Mouse (Mus musculus) MEL-GATA-1-ER (cell line): ENCODE results near the gene Fabp1.

Source experiments
- DNase-seq: peaks from one replicate; pipeline ENCODE4 v3.0.0-alpha.2; 2012; ENCODE audit warnings: low read depth; ENCODE audit errors: extremely low read depth

Gene Fabp1

GRCm38 (mm10) chr6:71199612-71200011 is at the start of gene Fabp1:
Gene Fabp1 (plus strand): TSS chr6:71199827.
- DNase-seq = no peak

GRCm38 (mm10) chr6:71151098-71151497 is 48.5 kb upstream of the Fabp1 start:
- DNase-seq = no peak

- no peak for DNase-seq
Measured at GRCm38 (mm10) chr6:71153486-71153885, 46.1 kb upstream of the Fabp1 start.

GRCm38 (mm10) chr6:71154861-71155260 is 44.8 kb upstream of the Fabp1 start:
- no peak for DNase-seq

GRCm38 (mm10) chr6:71156674-71157326 is 42.8 kb upstream of the Fabp1 start:
- DNase-seq = peak; percentile 41

GRCm38 (mm10) chr6:71161290-71161689 is 38.3 kb upstream of the Fabp1 start:
- no peak for DNase-seq

GRCm38 (mm10) chr6:71162269-71162668 is 37.4 kb upstream of the Fabp1 start:
- no peak for DNase-seq

GRCm38 (mm10) chr6:71164394-71164793 is 35.2 kb upstream of the Fabp1 start:
- no peak for DNase-seq

- peak; percentile 33 for DNase-seq
Measured at GRCm38 (mm10) chr6:71166551-71167169, 33.0 kb upstream of the Fabp1 start.

- no peak for DNase-seq
Measured at GRCm38 (mm10) chr6:71172812-71173580, 26.6 kb upstream of the Fabp1 start.

GRCm38 (mm10) chr6:71180596-71180995 is 19.0 kb upstream of the Fabp1 start:
- no peak for DNase-seq

GRCm38 (mm10) chr6:71184941-71185604 is 14.6 kb upstream of the Fabp1 start:
- DNase-seq = no peak

- no peak for DNase-seq
Measured at GRCm38 (mm10) chr6:71189578-71189977, 10.0 kb upstream of the Fabp1 start.

- no peak for DNase-seq
Measured at GRCm38 (mm10) chr6:71190501-71190900, 9.1 kb upstream of the Fabp1 start.

GRCm38 (mm10) chr6:71193151-71193740 is 6.4 kb upstream of the Fabp1 start:
- no peak for DNase-seq

GRCm38 (mm10) chr6:71196107-71196506 is 3.5 kb upstream of the Fabp1 start:
- no peak for DNase-seq

GRCm38 (mm10) chr6:71197636-71198535 is 1.7 kb upstream of the Fabp1 start:
- DNase-seq = peak; percentile 61

GRCm38 (mm10) chr6:71201925-71202324 is 2.3 kb downstream of the Fabp1 start:
- DNase-seq = no peak

- no peak for DNase-seq
Measured at GRCm38 (mm10) chr6:71203674-71204073, 4.0 kb downstream of the Fabp1 start.

GRCm38 (mm10) chr6:71204166-71204565 is 4.5 kb downstream of the Fabp1 start:
- DNase-seq = no peak
